Mouse (Mus musculus) embryonic facial prominence, embryonic 10.5 days (tissue): Measurements from ENCODE around the gene Hmgcs2. TPM values are rescaled to one million over a fixed set of nuclear protein-coding genes. Genes with fewer than 3 reads are reported as not detected.
A peak's percentile ranks its signal among the peaks of the same experiment; 100 is the strongest.
"Not testable (repeated sequence)": the region's sequence is repeated elsewhere in the genome, so short reads cannot be mapped to it uniquely, and the experiment has no call there.

ENCODE experiments used
- DNase-seq: peaks from one replicate; pipeline ENCODE4 v3.0.0-alpha.2; 2017; ENCODE audit warnings: low spot score
- H3K27ac ChIP-seq: fragments of 300-500 bp; sonication (generic); replicated peaks from 2 replicates; pipeline ENCODE4 v1.5.1; 2016; ENCODE audit warnings: mild to moderate bottlenecking
- H3K27me3 ChIP-seq: fragments of 300-500 bp; sonication (generic); replicated peaks from 2 replicates; pipeline ENCODE4 v1.6.1; 2016; ENCODE audit warnings: low read depth, mild to moderate bottlenecking; ENCODE audit not compliant: poor library complexity, severe bottlenecking
- H3K36me3 ChIP-seq: fragments of 300-500 bp; sonication (generic); replicated peaks from 2 replicates; pipeline ENCODE4 v1.6.1; 2016; ENCODE audit warnings: mild to moderate bottlenecking, moderate library complexity
- H3K4me1 ChIP-seq: fragments of 300-500 bp; sonication (generic); 2 replicates; pipeline ENCODE4 v1.6.1; 2016
- H3K4me3 ChIP-seq: fragments of 300-500 bp; sonication (generic); 2 replicates; pipeline ENCODE4 v1.5.1; 2016; ENCODE audit warnings: mild to moderate bottlenecking, moderate library complexity
- H3K9me3 ChIP-seq: fragments of 300-500 bp; sonication (generic); 2 replicates; pipeline ENCODE4 v1.6.1; 2016; ENCODE audit warnings: mild to moderate bottlenecking
- WGBS: fragments of 180-500 bp; shearing (Covaris S2); methylation state at CpG from one replicate; pipeline ENCODE4 v1.1.7; 2016; 5-methylcytosine and 5-hydroxymethylcytosine counted together
- polyA plus RNA-seq: library from polyadenylated mRNA; unstranded; fragments of >200 nt; fragmentation: Nextera tagmentation; extraction: Ambion mirVana; gene quantifications from 2 replicates; pipeline ENCODE4 v1.2.1, GENCODE M21; 2016

Gene Hmgcs2
- polyA plus RNA-seq, 1 experiment from 2014 or later, result 1.6 TPM

- WGBS, result 52% methylated on average over 9 of the region's 9 CpGs
- no peaks in the 10 kb centered on the region for H3K27me3 ChIP-seq
- peak overlapping the region; percentile 66; the same call in 1 of the 2 replicates for H3K27ac ChIP-seq
- no peaks in the 10 kb centered on the region for H3K9me3 ChIP-seq
- H3K4me1 ChIP-seq, result peaks cover 16% of the 10 kb centered on the region
- H3K4me3 ChIP-seq, result no peak overlapping the region
- DNase-seq, result no peak
- H3K36me3 ChIP-seq, result peaks cover 95% of the 10 kb centered on the region
These were observed 44.0 kb downstream of the Hmgcs2 start for GRCm38 (mm10) chr3:98324235-98324634.

- H3K36me3 ChIP-seq, result peaks cover 62% of the 10 kb centered on the region
- no peak overlapping the region for H3K27ac ChIP-seq
- H3K4me1 ChIP-seq, result peaks cover 39% of the 10 kb centered on the region
- no peaks in the 10 kb centered on the region for H3K9me3 ChIP-seq
- H3K27me3 ChIP-seq, result no peaks in the 10 kb centered on the region
- no peak for DNase-seq
- 81% methylated on average over 2 of the region's 2 CpGs for WGBS
- H3K4me3 ChIP-seq, result no peak overlapping the region
These were observed 53.8 kb downstream of the Hmgcs2 start for GRCm38 (mm10) chr3:98334010-98334409.

- H3K36me3 ChIP-seq, result peaks cover 49% of the 10 kb centered on the region
These were observed 55.1 kb downstream of the Hmgcs2 start for GRCm38 (mm10) chr3:98335331-98335730.

GRCm38 (mm10) chr3:98335886-98336285 lies 55.7 kb downstream of the Hmgcs2 start:
- Histone ChIP-seq H3K4me3 (no peak overlapping the region), H3K4me1 (peaks cover 41% of the 10 kb centered on the region), H3K27ac (no peak overlapping the region), H3K36me3 (peaks cover 44% of the 10 kb centered on the region), H3K9me3 (no peaks in the 10 kb centered on the region), H3K27me3 (no peaks in the 10 kb centered on the region)
- no peak for DNase-seq
- WGBS, result 83% methylated on average over 7 of the region's 7 CpGs

More at GRCm38 (mm10) chr3:98335331-98335730, 55.1 kb downstream of the Hmgcs2 start:
- H3K27me3 ChIP-seq, result no peaks in the 10 kb centered on the region
- H3K9me3 ChIP-seq, result no peaks in the 10 kb centered on the region
- no peak for DNase-seq
- H3K4me1 ChIP-seq, result peaks cover 41% of the 10 kb centered on the region
- H3K4me3 ChIP-seq, result no peak overlapping the region
- H3K27ac ChIP-seq, result no peak overlapping the region

- no peak overlapping the region; the same call in 1 of the 2 replicates for H3K27ac ChIP-seq
- H3K4me3 ChIP-seq, result peak overlapping the region; percentile 76
- no peaks in the 10 kb centered on the region for H3K27me3 ChIP-seq
- H3K9me3 ChIP-seq, result no peaks in the 10 kb centered on the region
- WGBS, result 83% methylated on average over 22 of the region's 22 CpGs
- peaks cover 33% of the 10 kb centered on the region for H3K36me3 ChIP-seq
- no peak for DNase-seq
- peaks cover 41% of the 10 kb centered on the region for H3K4me1 ChIP-seq
These were observed 56.7 kb downstream of the Hmgcs2 start for GRCm38 (mm10) chr3:98336661-98337654.

GRCm38 (mm10) chr3:98338584-98339041 lies 58.4 kb downstream of the Hmgcs2 start:
- peak overlapping the region; percentile 91 for H3K27ac ChIP-seq
- WGBS, result 6% methylated on average over 15 of the region's 15 CpGs
- peak overlapping the region; percentile 76 for H3K4me3 ChIP-seq
- no peaks in the 10 kb centered on the region for H3K9me3 ChIP-seq
- no peaks in the 10 kb centered on the region for H3K27me3 ChIP-seq
- peak; percentile 78 for DNase-seq
- peaks cover 17% of the 10 kb centered on the region for H3K36me3 ChIP-seq
- peaks cover 41% of the 10 kb centered on the region for H3K4me1 ChIP-seq

- DNase-seq, result peak; percentile 76
- Histone ChIP-seq H3K9me3 (no peaks in the 10 kb centered on the region), H3K27me3 (no peaks in the 10 kb centered on the region), H3K27ac (peak overlapping the region; percentile 91), H3K36me3 (peaks cover 12% of the 10 kb centered on the region), H3K4me3 (peak overlapping the region; percentile 76), H3K4me1 (peaks cover 41% of the 10 kb centered on the region)
- under 1% methylated on average over 46 of the region's 46 CpGs for WGBS
These were observed 59.0 kb downstream of the Hmgcs2 start for GRCm38 (mm10) chr3:98339097-98339705.

- H3K27me3 ChIP-seq, H3K9me3 ChIP-seq, H3K36me3 ChIP-seq: not testable (repeated sequence)
- H3K4me3 ChIP-seq, result peak within 1 kb of the TSS; percentile 76
- DNase-seq, result peak; percentile 90
- peak within 1 kb of the TSS; percentile 91 for H3K27ac ChIP-seq
- WGBS, result 0% methylated on average over 10 of the region's 10 CpGs
- peaks cover 41% of the 10 kb centered on the region for H3K4me1 ChIP-seq
These were observed 59.5 kb downstream of the Hmgcs2 start, which contains the start of gene Phgdh for GRCm38 (mm10) chr3:98339706-98340109. Gene Phgdh (minus strand): TSS chr3:98339990.

GRCm38 (mm10) chr3:98340818-98341594 lies 60.8 kb downstream of the Hmgcs2 start:
- Histone ChIP-seq H3K36me3 (no peaks in the 10 kb centered on the region), H3K27ac (no peak overlapping the region), H3K4me1 (peaks cover 32% of the 10 kb centered on the region), H3K27me3 (no peaks in the 10 kb centered on the region), H3K9me3 (no peaks in the 10 kb centered on the region), H3K4me3 (no peak overlapping the region)
- WGBS, result 82% methylated on average over 17 of the region's 17 CpGs
- DNase-seq, result no peak

- Histone ChIP-seq H3K27me3 (0 out of 2 replicates have a peak, but pooled peaks cover under 1% of the 10 kb centered on the region), H3K4me3 (no peak overlapping the region), H3K36me3 (no peaks in the 10 kb centered on the region), H3K4me1 (peaks cover 10% of the 10 kb centered on the region), H3K27ac (no peak overlapping the region), H3K9me3 (no peaks in the 10 kb centered on the region)
- no peak for DNase-seq
- 84% methylated on average over 3 of the region's 3 CpGs for WGBS
These were observed 63.0 kb downstream of the Hmgcs2 start for GRCm38 (mm10) chr3:98343235-98343634.

GRCm38 (mm10) chr3:98348106-98348505 lies 67.9 kb downstream of the Hmgcs2 start:
- Histone ChIP-seq H3K9me3 (no peaks in the 10 kb centered on the region), H3K27me3 (0 out of 2 replicates have a peak, but pooled peaks cover 3% of the 10 kb centered on the region), H3K4me3 (no peak overlapping the region), H3K27ac (no peak overlapping the region), H3K36me3 (no peaks in the 10 kb centered on the region), H3K4me1 (peaks cover 5% of the 10 kb centered on the region; the same call in 1 of the 2 replicates)
- 79% methylated on average over 6 of the region's 6 CpGs for WGBS
- DNase-seq, result no peak

- 25% methylated on average over 8 of the region's 8 CpGs for WGBS
- Histone ChIP-seq H3K27me3 (0 out of 2 replicates have a peak, but pooled peaks cover 3% of the 10 kb centered on the region), H3K4me3 (no peak overlapping the region), H3K4me1 (peaks cover 5% of the 10 kb centered on the region; the same call in 1 of the 2 replicates), H3K9me3 (no peaks in the 10 kb centered on the region), H3K27ac (no peak overlapping the region), H3K36me3 (no peaks in the 10 kb centered on the region)
- peak; percentile 37 for DNase-seq
These were observed 68.5 kb downstream of the Hmgcs2 start for GRCm38 (mm10) chr3:98348705-98349104.
